Mouse (Mus musculus): ENCODE data around the gene Osbpl3. TPM values are rescaled to one million over a fixed set of nuclear protein-coding genes. Genes with fewer than 3 reads are reported as not detected.

The Osbpl3 gene
- polyA plus RNA-seq, 1 experiment from 2014 or later, result 9.3 TPM

DNA sequence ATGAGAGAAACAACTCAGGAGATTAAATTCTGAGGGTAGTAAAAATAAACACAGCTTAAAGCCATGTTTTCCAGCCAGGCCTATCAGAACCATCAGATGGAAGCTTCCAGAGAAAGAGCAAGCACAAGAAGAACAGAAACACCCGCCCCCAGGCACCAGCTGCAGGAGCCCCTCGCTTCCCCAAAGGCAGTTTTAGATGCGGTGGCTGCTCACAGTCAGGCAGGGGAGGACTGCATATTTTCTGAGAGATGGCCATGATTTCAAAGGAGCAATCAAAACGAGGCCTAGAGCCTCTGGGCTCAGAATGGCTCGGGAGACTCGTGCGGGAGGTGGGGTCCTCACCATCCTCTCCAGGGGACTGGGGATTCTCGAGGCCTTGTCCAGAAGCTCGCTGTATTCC, 133.4 kb downstream of the Osbpl3 start:
- Histone ChIP-seq H3K27me3 (ENCODE audit: control insufficient read depth, insufficient read depth, low read length) (no peaks in the 10 kb centered on the region), H3K4me1 (ENCODE audit: control insufficient read depth, insufficient read depth, low read length) (peaks cover 24% of the 10 kb centered on the region), H3K9ac (ENCODE audit: low read depth, low read length) (no peak overlapping the region), H3K9me3 (replicated peaks; ENCODE audit: control insufficient read depth, low read length) (no peaks in the 10 kb centered on the region), H3K36me3 (ENCODE audit: control insufficient read depth, insufficient read depth, low read length) (peaks cover 7% of the 10 kb centered on the region), H3K27ac (ENCODE audit: low read depth, low read length) (no peak overlapping the region; the same call in 1 of the 2 replicates), H3K4me3 (ENCODE audit: low read depth, low read length) (no peak overlapping the region), H3K4me2 (no peak overlapping the region)
- 54% methylated on average over 9 of the region's 9 CpGs for WGBS (ENCODE audit: insufficient replicate concordance)
- no peak for ATAC-seq (replicated peaks; ENCODE audit: insufficient number of reproducible peaks, low FRiP score, low TSS enrichment)

DNA sequence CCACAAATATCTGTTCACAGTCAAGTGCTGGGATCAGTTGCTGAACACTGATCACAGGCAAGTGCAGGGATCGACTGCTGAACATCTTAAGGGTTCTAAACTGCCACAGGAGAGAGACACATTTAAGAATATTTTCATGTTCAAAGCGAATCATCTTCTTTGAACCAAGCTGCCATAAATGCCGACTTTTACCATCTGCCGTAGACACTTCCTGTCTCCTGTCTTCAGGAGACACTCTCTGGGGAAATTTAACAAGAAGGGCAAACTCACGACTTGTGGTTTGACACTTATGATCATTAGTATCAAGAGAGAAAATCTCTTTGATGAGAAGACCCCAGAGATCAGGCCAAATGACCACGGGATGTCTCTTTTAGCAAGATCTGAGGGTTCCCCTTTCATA, 134.3 kb downstream of the Osbpl3 start:
- Histone ChIP-seq H3K36me3 (ENCODE audit: control insufficient read depth, insufficient read depth, low read length) (peaks cover 5% of the 10 kb centered on the region), H3K27me3 (ENCODE audit: control insufficient read depth, insufficient read depth, low read length) (no peaks in the 10 kb centered on the region), H3K4me2 (no peak overlapping the region), H3K9ac (ENCODE audit: low read depth, low read length) (no peak overlapping the region), H3K9me3 (replicated peaks; ENCODE audit: control insufficient read depth, low read length) (no peaks in the 10 kb centered on the region), H3K4me1 (ENCODE audit: control insufficient read depth, insufficient read depth, low read length) (peaks cover 24% of the 10 kb centered on the region), H3K4me3 (ENCODE audit: low read depth, low read length) (no peak overlapping the region), H3K27ac (ENCODE audit: low read depth, low read length) (no peak overlapping the region)
- WGBS (ENCODE audit: insufficient replicate concordance), result 69% methylated on average over 6 of the region's 6 CpGs
- ATAC-seq (replicated peaks; ENCODE audit: insufficient number of reproducible peaks, low FRiP score, low TSS enrichment), result no peak

DNA sequence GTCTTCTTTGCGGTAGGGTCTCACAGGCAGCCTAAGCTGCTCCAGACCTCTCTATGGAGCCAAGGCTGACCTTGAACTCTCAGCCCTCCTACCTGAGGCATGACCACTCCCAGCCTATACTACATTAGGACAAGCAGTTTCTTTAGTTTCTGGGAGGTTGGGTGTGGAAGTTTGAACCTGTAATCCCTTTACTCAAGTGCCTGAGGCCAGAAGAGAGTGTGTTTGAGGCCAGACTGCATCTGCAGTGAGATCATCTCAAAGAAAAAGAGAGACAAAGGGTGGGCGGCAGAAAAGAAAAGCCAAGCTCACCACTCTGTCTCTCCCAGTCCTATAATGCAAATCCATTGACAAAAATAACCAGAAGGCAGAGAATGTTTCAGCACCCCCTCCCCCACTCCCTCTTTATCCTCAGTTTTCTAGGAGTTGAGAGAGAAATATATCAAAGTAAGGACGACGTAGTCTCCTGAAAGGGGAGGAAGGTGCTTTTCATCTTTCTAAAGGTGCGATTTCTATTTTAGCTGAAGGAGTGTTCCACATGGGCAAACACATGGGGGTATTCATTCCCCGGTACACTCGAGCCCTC, 137.3 kb downstream of the Osbpl3 start:
- ATAC-seq (replicated peaks; ENCODE audit: insufficient number of reproducible peaks, low FRiP score, low TSS enrichment), result no peak
- H3K27ac ChIP-seq (ENCODE audit: low read depth, low read length), result no peak overlapping the region
- no peak overlapping the region for H3K4me2 ChIP-seq
- no peaks in the 10 kb centered on the region for H3K9me3 ChIP-seq (replicated peaks; ENCODE audit: control insufficient read depth, low read length)
- 62% methylated on average over 7 of the region's 7 CpGs for WGBS (ENCODE audit: insufficient replicate concordance)
- peaks cover 12% of the 10 kb centered on the region for H3K4me1 ChIP-seq (ENCODE audit: control insufficient read depth, insufficient read depth, low read length)
- H3K36me3 ChIP-seq (ENCODE audit: control insufficient read depth, insufficient read depth, low read length), result peaks cover 5% of the 10 kb centered on the region; the same call in 1 of the 2 replicates
- 0 out of 2 replicates have a peak overlapping the region, but pooled peaks have one; percentile 17 for H3K9ac ChIP-seq (ENCODE audit: low read depth, low read length)
- no peaks in the 10 kb centered on the region for H3K27me3 ChIP-seq (ENCODE audit: control insufficient read depth, insufficient read depth, low read length)
- no peak overlapping the region for H3K4me3 ChIP-seq (ENCODE audit: low read depth, low read length)

DNA sequence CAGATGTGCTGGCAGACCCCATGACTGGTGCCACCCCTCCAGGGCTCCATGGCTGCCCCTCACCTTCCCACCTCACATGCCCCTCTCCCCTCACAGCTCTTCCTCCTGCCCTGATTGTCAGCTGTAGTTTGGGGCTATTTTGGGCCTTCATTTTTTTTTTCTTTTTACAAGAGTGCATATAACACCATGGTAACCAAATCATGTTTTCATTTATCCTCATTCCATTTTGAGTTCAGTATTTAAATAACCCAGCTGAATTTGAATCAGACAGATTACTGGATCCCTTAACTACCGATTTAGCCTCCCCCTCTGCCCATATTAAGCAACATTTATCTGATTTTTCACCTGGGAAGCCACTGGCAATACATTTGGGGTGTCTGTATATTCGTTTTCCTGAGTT, 137.9 kb downstream of the Osbpl3 start:
- Histone ChIP-seq H3K9me3 (replicated peaks; ENCODE audit: control insufficient read depth, low read length) (no peaks in the 10 kb centered on the region), H3K9ac (ENCODE audit: low read depth, low read length) (no peak overlapping the region), H3K27ac (ENCODE audit: low read depth, low read length) (no peak overlapping the region), H3K27me3 (ENCODE audit: control insufficient read depth, insufficient read depth, low read length) (no peaks in the 10 kb centered on the region), H3K4me2 (no peak overlapping the region), H3K4me1 (ENCODE audit: control insufficient read depth, insufficient read depth, low read length) (peaks cover 12% of the 10 kb centered on the region), H3K36me3 (ENCODE audit: control insufficient read depth, insufficient read depth, low read length) (peaks cover 5% of the 10 kb centered on the region; the same call in 1 of the 2 replicates), H3K4me3 (ENCODE audit: low read depth, low read length) (no peak overlapping the region)
- 67% methylated on average over 2 of the region's 2 CpGs for WGBS (ENCODE audit: insufficient replicate concordance)
- ATAC-seq (replicated peaks; ENCODE audit: insufficient number of reproducible peaks, low FRiP score, low TSS enrichment), result no peak

DNA sequence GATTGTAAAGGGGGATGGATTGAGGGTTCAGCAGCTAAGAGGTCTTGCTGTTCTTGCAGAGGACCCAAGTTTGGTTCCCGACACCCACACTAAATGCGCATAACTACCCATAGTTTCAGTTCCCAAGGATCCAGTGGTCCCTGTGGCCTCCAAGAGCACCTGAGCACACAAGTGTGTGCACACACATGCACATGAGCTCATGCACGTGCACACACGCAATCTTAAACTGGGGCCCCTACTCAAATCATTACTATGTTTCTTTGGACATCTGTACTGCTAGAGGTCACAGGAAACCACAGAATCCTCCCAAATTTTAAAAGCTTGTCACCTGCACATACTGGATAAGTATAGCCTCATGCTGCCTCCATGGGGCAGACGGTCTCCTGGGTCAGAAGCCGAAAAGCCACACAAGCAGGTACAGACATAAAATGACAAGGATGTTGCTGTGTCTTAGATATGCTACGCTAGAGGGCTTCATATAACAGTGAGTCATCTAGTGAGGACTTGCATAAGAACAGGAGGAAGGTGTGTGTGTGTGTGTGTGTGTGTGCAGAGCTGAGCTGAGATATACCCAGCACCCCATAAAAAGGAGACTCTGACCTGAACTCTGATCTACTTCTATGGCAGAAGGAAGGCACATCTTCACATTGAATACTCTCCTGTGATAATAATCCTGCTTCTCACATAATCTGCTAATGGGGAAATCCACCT, 139.1 kb downstream of the Osbpl3 start:
- Histone ChIP-seq H3K27ac (ENCODE audit: low read depth, low read length) (no peak overlapping the region), H3K36me3 (ENCODE audit: control insufficient read depth, insufficient read depth, low read length) (peaks cover 5% of the 10 kb centered on the region; the same call in 1 of the 2 replicates), H3K4me1 (ENCODE audit: control insufficient read depth, insufficient read depth, low read length) (peaks cover 12% of the 10 kb centered on the region), H3K9ac (ENCODE audit: low read depth, low read length) (no peak overlapping the region), H3K9me3 (replicated peaks; ENCODE audit: control insufficient read depth, low read length) (no peaks in the 10 kb centered on the region), H3K4me3 (ENCODE audit: low read depth, low read length) (no peak overlapping the region), H3K4me2 (no peak overlapping the region), H3K27me3 (ENCODE audit: control insufficient read depth, insufficient read depth, low read length) (no peaks in the 10 kb centered on the region)
- ATAC-seq (replicated peaks; ENCODE audit: insufficient number of reproducible peaks, low FRiP score, low TSS enrichment), result no peak
- 84% methylated on average over 7 of the region's 7 CpGs for WGBS (ENCODE audit: insufficient replicate concordance)

DNA sequence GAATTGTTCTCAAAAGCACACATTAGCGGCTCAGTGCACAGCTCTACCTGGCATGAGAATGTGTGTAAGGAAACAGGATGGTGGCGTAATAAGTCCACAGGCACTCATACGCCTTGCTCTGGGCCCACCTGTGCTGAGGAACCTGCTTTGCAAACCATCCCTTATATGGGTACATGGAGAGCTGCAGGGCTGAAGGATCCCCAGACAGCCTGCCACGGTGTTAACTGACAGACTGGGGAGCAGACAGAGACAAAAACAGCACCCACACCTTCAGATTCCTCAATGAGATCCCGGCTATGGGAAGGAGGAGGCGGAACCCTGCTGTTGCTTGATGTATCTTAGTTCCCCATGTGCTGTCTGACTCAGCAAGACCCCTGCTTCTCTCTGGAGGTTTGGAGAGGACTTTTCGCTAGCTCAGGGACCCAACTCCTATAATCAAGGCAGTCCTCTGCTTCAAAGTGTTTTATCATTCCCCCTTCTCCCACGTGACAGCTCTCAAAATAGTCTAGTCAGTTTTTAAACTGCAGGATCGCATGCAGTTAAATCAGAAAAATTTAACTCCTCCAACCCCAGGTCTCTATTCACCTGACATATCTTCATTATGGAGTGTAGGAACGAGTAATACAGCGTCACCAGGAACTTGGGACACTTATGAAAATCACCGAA, 141.5 kb downstream of the Osbpl3 start:
- H3K36me3 ChIP-seq (ENCODE audit: control insufficient read depth, insufficient read depth, low read length), result no peaks in the 10 kb centered on the region
- peak overlapping the region; percentile 17 for H3K4me2 ChIP-seq
- no peaks in the 10 kb centered on the region for H3K9me3 ChIP-seq (replicated peaks; ENCODE audit: control insufficient read depth, low read length)
- peak overlapping the region; percentile 88 for H3K27ac ChIP-seq (ENCODE audit: low read depth, low read length)
- 40% methylated on average over 12 of the region's 12 CpGs for WGBS (ENCODE audit: insufficient replicate concordance)
- peaks cover 12% of the 10 kb centered on the region for H3K4me1 ChIP-seq (ENCODE audit: control insufficient read depth, insufficient read depth, low read length)
- 0 out of 2 replicates have a peak, but pooled peaks have one; percentile 57 for ATAC-seq (replicated peaks; ENCODE audit: insufficient number of reproducible peaks, low FRiP score, low TSS enrichment)
- no peaks in the 10 kb centered on the region for H3K27me3 ChIP-seq (ENCODE audit: control insufficient read depth, insufficient read depth, low read length)
- H3K4me3 ChIP-seq (ENCODE audit: low read depth, low read length), result no peak overlapping the region
- H3K9ac ChIP-seq (ENCODE audit: low read depth, low read length), result 0 out of 2 replicates have a peak overlapping the region, but pooled peaks have one; percentile 11

DNA sequence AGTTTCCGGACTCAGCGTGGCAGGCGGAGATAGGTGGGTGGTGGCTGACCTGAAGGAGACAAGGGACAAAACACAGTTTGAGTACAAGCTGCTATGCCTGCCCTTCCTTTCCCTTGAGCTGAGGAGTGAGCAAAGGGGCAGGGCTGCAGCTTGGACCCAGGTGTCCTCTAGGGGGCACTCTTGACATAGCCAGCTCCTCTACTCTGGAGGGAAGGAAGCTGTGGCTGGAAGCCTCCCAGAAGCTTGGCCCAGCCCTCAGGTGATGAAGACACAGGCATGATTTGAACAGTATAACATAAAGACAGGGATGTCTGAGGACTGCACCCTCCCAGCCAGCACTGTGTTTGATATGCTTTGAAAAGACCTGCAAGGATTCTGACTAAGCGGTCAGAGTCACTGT, 143.4 kb downstream of the Osbpl3 start:
- Histone ChIP-seq H3K9ac (ENCODE audit: low read depth, low read length) (no peak overlapping the region), H3K27ac (ENCODE audit: low read depth, low read length) (no peak overlapping the region), H3K9me3 (replicated peaks; ENCODE audit: control insufficient read depth, low read length) (no peaks in the 10 kb centered on the region), H3K4me1 (ENCODE audit: control insufficient read depth, insufficient read depth, low read length) (no peaks in the 10 kb centered on the region; the same call in 1 of the 2 replicates), H3K27me3 (ENCODE audit: control insufficient read depth, insufficient read depth, low read length) (no peaks in the 10 kb centered on the region), H3K4me3 (ENCODE audit: low read depth, low read length) (no peak overlapping the region), H3K36me3 (ENCODE audit: control insufficient read depth, insufficient read depth, low read length) (no peaks in the 10 kb centered on the region), H3K4me2 (no peak overlapping the region)
- no peak for ATAC-seq (replicated peaks; ENCODE audit: insufficient number of reproducible peaks, low FRiP score, low TSS enrichment)
- WGBS (ENCODE audit: insufficient replicate concordance), result 38% methylated on average over 4 of the region's 4 CpGs

DNA sequence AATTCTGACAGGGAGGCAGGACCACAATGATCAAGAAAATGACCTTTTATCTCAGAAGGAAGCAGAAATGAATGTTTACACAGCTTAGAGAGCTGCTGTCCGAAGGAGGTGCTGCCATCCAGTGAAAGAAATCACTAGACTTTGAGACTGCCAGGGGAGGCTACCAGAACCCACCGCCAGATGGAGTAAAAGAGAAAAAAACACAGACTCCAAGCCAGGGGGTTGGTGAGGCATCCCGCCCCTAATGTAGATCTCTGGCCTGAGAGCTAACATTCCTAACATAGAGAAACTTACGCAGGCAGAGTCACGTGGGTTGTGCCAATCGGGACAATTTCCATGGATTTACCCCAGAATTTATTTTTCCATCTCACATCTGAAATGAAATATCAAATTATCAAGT, 147.0 kb downstream of the Osbpl3 start:
- Histone ChIP-seq H3K27me3 (ENCODE audit: control insufficient read depth, insufficient read depth, low read length) (no peaks in the 10 kb centered on the region), H3K9me3 (replicated peaks; ENCODE audit: control insufficient read depth, low read length) (no peaks in the 10 kb centered on the region), H3K4me1 (ENCODE audit: control insufficient read depth, insufficient read depth, low read length) (no peaks in the 10 kb centered on the region; the same call in 1 of the 2 replicates), H3K9ac (ENCODE audit: low read depth, low read length) (no peak overlapping the region), H3K4me2 (no peak overlapping the region), H3K4me3 (ENCODE audit: low read depth, low read length) (no peak overlapping the region), H3K27ac (ENCODE audit: low read depth, low read length) (no peak overlapping the region), H3K36me3 (ENCODE audit: control insufficient read depth, insufficient read depth, low read length) (no peaks in the 10 kb centered on the region)
- ATAC-seq (replicated peaks; ENCODE audit: insufficient number of reproducible peaks, low FRiP score, low TSS enrichment), result no peak
- 32% methylated on average over 6 of the region's 6 CpGs for WGBS (ENCODE audit: insufficient replicate concordance)
